Mouse (Mus musculus): ENCODE data around the gene Nutm2.
"Not testable (repeated sequence)": the region's sequence is repeated elsewhere in the genome, so short reads cannot be mapped to it uniquely, and the experiment has no call there.

Gene Nutm2

DNA sequence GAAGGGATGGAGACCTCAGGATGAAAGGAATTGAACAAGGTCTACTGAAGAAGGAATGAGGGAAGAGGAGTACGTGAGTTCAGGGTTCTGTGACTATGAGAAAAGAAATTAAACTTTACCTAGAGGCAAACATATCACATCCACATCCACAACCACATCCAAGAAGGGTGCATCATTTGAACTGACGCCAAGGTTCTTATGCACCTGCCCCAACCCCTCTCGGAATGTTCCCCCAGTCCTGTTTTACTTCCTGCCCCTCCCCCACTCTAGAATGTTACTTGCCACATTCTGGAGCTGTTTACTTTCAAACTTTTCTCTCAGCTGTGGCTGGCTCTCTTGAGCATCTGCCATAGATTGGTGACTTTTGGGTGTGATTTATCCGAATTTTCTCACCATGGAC, at the start of gene Nutm2:
Gene Nutm2, plus strand, starts transcription at position 301 of the 400 bp plus-strand sequence.
- no peak for DNase-seq (ENCODE audit: low spot score in 2 of 2)

DNA sequence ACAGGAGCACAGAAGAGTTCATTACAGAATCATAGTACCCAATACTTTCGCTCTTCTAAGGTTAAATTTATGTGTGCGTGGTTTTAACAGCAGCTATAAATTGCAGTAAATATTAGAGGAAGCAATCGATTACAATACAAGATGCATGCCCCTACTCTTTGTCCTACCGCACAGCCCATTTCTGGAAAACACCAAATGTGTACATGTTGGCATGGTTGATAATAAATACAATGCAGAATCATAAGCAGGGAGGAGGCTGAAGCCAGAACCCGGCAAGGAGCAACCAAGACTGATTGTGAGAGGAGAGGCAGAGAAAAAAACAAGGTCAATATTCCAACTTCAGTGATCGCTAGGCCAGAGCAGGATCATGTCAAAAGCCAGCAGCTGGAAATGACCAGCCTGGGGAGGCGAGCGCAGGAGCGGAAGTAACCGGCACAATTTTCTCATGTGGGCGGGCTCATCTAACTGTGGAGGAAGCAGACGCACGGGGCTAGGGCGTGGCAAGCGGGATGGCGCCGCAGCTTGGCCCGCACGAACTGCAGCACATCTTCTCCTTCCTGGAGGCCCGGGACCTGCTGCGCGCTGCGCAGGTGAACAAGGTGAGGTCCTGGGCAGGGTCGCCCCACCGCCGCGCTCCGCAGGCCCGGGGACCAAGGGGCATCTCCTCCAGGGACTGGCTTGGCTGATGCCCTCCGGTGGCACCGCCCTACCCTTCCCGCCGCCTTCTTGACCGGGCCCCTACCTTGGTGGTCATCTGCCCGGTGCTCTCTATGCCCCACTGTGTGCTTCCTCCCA, 49.5 kb upstream of the Nutm2 start, which contains the start of gene Fbxw17:
Gene Fbxw17, plus strand, starts transcription at position 476 of the 795 bp plus-strand sequence.
- DNase-seq (ENCODE audit: low spot score in 2 of 2) = peak; percentile 58 to 69

DNA sequence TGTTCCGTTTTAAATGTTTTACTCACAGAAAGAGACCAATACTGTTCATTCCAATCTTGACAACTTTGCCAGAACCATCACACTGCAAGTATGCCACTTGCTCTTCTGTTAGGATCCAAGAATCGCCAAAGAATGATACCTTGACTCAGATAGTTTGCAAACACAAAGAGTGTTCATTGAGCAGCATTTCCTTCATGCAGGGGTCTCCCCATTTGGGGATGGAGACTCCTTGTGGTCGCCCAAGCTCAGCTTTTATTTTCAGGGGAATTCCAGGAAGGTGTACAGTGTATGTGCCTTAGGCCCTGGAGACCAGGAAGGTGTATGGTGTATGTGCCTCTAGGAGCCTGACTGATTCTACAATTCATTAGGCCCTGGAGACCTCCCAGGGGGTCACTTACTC, 48.7 kb upstream of the Nutm2 start:
- no peak for DNase-seq (ENCODE audit: low spot score in 2 of 2)

DNA sequence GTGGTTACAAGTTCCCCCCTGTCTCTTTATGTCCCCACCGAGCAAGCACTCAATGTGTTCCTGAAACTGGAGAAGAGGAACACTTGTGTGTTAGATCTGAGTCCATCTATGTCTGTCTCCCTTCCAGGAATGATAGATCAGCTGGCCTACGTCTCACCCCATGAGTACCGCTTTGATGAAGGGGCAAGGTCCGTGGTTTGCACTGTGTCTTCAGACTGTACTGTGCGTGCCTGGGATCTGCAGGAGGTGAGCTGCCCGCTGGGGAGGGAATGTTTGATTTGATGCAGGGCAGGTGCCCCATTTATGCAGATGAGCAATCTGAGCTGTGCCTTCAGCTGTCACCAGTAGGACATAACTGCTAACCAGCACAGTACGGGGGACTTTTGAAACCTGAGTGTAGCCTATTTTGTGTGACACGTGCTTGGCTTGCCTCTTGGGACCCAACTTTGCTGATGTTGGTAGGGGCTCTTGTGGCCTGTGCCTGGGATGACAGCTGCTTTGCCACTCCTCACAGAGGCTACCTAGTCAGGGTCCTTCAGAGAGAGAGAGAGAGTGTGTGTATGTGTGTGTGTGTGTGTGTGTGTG, 43.4 kb upstream of the Nutm2 start:
- DNase-seq (ENCODE audit: low spot score in 2 of 2) = no peak

DNA sequence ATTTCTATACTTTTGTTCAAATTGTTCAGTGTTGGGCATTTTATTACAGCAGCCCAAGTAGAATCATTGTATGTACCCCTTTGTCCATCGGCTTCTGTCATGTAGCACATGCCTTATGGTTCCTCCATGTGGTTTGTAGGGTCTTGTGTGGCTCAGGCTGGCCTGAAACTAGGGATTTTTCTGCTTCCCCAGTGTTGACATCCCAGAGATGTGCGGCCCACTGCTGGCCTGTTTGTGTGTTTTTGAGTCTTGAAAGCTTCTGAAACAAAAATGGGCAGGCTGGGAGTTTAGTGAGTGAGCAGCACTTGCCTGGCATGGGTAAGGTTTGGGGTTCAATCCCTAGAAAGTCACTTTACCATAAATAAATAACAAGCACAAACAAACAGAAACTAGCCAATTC, 42.6 kb upstream of the Nutm2 start:
- DNase-seq (ENCODE audit: low spot score in 2 of 2) = no peak

DNA sequence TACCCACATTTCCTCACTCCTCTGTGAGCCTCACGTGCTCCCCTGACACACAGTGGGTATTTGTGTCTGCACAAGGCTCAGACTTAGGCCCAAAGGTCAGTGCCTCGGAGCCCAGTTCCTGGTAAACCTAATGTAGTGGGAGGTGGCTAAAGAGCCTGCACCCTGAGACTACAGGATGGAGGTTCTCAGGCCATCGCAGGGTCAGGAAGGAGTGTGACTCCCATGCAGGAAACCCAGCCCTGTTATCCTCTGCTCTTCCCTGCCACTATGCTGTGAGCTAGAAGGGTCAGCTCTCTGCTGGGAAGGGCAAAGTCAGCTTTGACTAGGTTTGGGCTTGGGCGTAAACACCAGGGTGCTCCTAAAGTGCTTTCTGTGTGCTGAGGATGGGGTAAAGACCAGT, 40.4 kb upstream of the Nutm2 start:
- DNase-seq (ENCODE audit: low spot score in 2 of 2) = no peak

DNA sequence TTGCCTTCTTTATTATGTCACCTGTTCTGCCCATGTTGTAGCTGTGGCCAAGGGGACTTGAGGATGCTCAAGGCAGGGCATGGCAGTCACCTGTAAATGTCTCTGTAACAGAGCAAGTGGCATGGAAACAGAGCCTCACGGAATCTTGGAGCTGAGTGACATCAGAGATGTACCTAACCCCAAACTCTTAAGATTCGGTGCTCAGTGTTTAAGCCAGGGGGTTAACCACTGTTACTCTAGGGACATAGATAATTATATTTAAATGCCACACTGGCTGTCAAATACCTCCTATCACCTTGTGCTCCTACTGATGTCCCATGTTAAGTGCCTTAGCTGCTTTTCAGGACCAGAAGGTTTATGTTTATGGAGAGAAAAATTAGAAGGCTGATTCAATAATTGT, 23.3 kb upstream of the Nutm2 start, which contains the start of gene Gm47429:
Gene Gm47429, minus strand, starts transcription at position 101 of the 400 bp plus-strand sequence.
- no peak for DNase-seq (ENCODE audit: low spot score in 2 of 2)

DNA sequence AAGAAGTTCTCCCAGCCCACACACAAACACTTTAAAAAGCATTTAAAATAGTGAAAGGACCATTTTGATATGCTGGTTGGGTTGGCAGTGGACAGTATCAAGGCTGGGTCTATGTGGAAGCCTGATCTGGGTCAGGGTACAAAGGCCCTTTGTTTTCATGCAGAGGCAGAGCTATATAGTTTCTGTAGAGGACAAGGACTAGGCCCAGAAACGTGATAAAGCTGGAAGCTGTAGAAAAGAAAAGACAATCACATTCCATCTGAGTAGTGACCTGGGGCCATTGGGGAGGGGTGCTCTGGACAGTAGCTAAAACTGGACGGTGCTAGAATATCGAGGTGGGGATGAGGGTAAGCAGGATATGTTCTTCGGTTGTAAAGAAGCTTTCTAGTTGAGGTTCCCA, 21.8 kb upstream of the Nutm2 start:
- no peak for DNase-seq (ENCODE audit: low spot score in 2 of 2)

DNA sequence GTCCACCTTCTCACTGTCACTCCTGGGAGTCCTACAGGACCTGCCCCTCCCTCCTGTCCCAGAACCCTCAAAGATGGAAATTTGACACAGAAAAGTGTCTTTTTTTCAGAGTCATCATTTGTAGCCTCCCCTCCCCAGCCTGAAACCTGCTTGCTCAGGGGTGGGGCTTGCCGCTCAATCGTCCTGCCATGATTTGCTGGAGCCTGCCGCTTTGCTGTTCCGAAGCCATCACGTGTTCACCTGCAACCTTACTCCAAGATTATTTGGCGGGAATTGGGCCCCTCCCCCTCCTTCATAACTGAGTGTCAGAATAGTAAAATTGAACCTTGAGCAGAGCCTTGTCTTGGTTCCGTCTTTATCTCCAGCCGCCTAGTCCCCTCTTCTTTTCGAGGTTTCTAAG, 14.8 kb upstream of the Nutm2 start:
- DNase-seq (ENCODE audit: low spot score in 2 of 2) = not testable (repeated sequence)

DNA sequence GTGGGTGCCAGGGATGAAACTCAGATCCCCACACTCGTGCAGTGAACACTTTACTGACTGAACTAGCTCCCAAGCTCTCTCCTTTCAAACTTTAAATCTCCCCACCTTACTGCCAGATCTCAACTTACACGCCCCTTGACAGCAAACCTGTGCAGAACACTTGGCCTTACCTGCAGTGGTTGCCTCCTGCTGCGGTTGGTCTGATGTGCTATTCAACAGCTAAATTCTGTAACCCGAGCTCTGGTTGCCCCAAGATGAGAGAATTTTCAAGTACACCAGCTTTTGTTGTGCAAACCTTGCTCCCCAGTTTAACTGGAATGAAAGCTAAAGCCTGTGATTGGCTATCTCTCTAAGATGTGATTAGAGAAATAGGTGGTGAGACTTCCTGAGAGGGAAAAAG, 13.7 kb upstream of the Nutm2 start:
- DNase-seq (ENCODE audit: low spot score in 2 of 2) = no peak

DNA sequence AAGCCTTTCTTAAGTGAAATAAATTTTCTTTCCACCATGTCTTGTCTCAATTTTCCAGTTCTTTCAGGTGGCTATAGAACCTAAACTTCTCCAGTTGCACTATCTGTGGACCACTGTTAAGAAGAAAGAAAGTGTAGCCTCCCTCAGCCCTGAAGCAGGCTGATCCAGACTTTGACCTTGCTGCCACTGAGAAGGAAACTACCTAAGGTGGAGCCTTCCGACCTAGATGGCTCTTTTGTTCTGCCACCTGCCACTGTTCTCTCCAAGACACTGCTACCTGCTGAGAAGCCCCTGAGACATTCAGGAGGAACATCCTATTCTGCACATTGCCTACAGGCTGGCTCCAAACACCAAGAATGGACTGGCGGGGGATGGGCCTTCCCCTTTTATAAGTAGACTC, 6.7 kb upstream of the Nutm2 start:
- DNase-seq (ENCODE audit: low spot score in 2 of 2) = not testable (repeated sequence)

DNA sequence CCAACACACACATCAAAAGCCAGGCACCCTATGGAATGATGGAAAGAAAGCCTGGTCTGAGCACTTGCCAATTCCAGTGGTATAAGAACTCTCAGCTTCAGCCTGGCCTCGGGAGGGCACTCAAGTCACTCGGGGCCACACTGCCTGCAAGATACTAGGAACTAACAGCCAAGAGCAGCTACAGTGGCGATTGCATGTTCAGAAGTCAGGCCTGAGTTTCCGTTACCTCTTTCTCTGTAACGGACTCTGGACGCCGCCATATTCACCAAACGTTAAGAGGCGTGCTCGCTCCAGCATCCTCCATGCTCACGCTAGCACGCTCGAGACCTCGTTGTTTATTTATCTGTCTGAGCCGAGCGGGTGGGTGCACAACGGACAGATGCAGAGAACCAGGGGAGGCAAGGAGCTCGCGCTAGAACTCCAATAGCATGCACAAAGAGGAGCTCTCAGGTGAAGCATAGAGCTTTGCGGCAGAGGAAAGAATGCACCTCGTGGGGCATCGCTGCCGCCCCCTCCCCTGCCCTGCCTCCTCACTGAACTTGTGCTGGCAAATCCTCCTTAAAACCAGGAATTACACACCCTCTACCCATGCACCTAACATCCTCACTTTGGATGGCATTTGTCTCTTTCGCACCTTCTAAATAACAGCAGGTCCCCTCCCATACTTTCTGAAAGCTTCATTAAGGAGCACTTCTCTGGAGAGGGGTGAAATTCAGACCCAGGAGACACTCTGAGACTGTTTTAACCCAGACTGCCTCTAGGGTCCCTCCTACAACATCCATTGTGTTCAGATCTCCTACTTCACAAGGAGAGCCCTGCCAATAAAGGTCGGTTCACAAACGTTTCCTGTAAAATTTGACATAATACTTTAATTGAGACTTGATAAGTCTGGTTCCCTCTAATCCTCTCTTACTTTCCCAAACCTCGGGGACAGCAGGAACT, 2.2 kb upstream of the Nutm2 start:
- no peak for DNase-seq (ENCODE audit: low spot score in 2 of 2)

DNA sequence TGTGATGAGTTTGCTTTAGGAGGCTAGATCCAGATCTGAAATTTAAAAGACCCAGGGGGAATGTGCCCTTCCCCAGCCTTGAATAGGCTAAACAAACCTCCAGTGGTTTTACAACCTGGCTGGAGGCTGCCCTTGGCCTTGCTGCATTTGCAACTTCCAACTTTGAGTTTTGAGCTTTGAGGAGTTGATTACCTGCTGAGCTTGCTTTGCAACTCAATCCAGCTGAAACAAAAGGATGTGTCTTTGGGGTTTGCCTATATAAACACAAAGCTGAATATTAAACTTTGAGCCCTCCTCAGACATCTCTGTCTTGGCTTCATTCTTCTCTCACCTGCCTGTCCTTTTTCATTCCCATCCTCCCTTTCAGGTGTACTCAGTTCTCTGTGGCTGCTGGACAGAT, 21.4 kb downstream of the Nutm2 start:
- not testable (repeated sequence) for DNase-seq (ENCODE audit: low spot score in 2 of 2)

DNA sequence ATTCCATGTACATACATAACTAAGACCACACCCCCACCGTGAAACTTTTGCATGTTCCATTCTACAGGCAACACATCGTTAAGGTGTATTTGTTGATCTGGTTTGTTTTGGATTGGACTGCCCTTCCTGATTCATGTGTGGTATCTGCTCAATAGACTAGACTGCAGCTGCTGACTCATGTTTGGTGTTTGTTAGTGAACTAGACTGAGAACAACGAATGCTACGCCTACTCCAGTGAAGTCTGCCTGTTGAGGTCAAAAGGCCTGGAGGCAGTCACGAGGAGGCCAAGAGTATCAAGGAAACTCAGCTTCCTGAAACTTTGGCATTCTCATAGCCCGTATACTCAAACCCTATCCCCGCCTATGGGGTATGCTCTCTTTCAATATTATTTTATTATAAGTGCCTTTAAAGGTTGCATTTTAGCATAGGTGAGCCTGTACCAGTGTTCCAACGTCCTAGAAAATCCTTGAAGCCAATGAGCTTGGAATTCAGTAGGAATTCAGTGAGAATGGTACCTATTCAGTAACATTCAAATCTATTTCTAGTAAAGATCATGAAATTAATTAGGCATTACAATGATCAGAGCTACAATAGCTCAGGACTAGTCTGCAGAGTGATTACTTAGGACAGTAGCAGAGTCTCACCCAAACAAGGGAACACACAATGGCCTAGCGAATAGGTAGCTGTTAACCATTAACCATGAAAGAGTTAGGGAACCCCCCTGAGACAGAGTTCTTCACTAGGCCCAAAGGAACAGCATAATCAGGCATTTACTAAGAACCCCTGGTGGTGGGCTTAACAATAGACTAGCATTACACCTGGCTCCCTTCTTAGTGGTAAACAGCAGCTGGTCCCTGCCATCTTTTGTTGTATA, 43.6 kb downstream of the Nutm2 start:
- not testable (repeated sequence) for DNase-seq (ENCODE audit: low spot score in 2 of 2)
